Mouse (Mus musculus) intestine, embryonic 14.5 days (tissue): ENCODE measurements at regions not wholly inside any gene's neighbourhood (a gene's known extent, or its start where the extent isn't known, plus 50 kb on each side); places are given as distances from the start of the nearest gene placed in this dataset.
A peak's percentile ranks its signal among the peaks of the same experiment; 100 is the strongest.
"Not testable (repeated sequence)": the region's sequence is repeated elsewhere in the genome, so short reads cannot be mapped to it uniquely, and the experiment has no call there.

ENCODE experiments used
- ATAC-seq: fragments of 200-750 bp; cut with Nextera tagmentation; replicated peaks from 2 replicates; pipeline ENCODE4 v1.8.0; 2017; ENCODE audit warnings: low read depth, moderate number of reproducible peaks, moderate TSS enrichment, moderate library complexity; ENCODE audit not compliant: low FRiP score, low TSS enrichment
- DNase-seq: peaks from one replicate; pipeline ENCODE4 v3.0.0-alpha.2; 2018; ENCODE audit warnings: low spot score
- H3K27ac ChIP-seq: fragments of 300-500 bp; sonication (generic); 2 replicates; pipeline ENCODE4 v1.5.1; 2014; ENCODE audit warnings: low read depth, mild to moderate bottlenecking, control low read depth
- H3K27me3 ChIP-seq: fragments of 300-500 bp; sonication (generic); replicated peaks from 2 replicates; pipeline ENCODE4 v1.6.1; 2014; ENCODE audit warnings: low read length, control low read depth; ENCODE audit not compliant: control insufficient read depth, insufficient read depth
- H3K36me3 ChIP-seq: fragments of 300-500 bp; sonication (generic); 2 replicates; pipeline ENCODE4 v1.6.1; 2014; ENCODE audit warnings: low read length, control low read depth; ENCODE audit not compliant: control insufficient read depth, insufficient read depth
- H3K4me1 ChIP-seq: fragments of 300-500 bp; sonication (generic); replicated peaks from 2 replicates; pipeline ENCODE4 v1.6.1; 2014; ENCODE audit warnings: low read length, control low read depth, mixed read lengths; ENCODE audit not compliant: control insufficient read depth, insufficient read depth
- H3K4me2 ChIP-seq: fragments of 300-500 bp; sonication (generic); 2 replicates; pipeline ENCODE4 v1.6.1; 2014; ENCODE audit warnings: low read length
- H3K4me3 ChIP-seq: fragments of 300-500 bp; sonication (generic); 2 replicates; pipeline ENCODE4 v1.5.1; 2014; ENCODE audit warnings: low read depth, low read length, control low read depth, mixed read lengths
- H3K9ac ChIP-seq: fragments of 300-500 bp; sonication (generic); 2 replicates; pipeline ENCODE4 v1.6.1; 2014; ENCODE audit warnings: mild to moderate bottlenecking, low read length
- H3K9me3 ChIP-seq: fragments of 300-500 bp; sonication (generic); 2 replicates; pipeline ENCODE4 v1.6.1; 2016; ENCODE audit warnings: low read length, control low read depth; ENCODE audit not compliant: control insufficient read depth
- WGBS: fragments of 180-500 bp; shearing (Covaris S2); extraction: QIAGEN DNeasy Blood & Tissue Kit; methylation state at CpG from one replicate; pipeline ENCODE4 v1.1.7; 2014; 5-methylcytosine and 5-hydroxymethylcytosine counted together

- no peak for ATAC-seq
Observed at GRCm38 (mm10) chr6:25101761-25102160, 145.7 kb upstream of the Tmem229a start.

GRCm38 (mm10) chr6:25087167-25087566 lies 131.1 kb upstream of the Tmem229a start:
- Histone ChIP-seq H3K4me3 (no peak overlapping the region), H3K27ac (no peak overlapping the region), H3K9ac (no peak overlapping the region), H3K4me2 (no peak overlapping the region), H3K4me1 (no peaks in the 10 kb centered on the region), H3K27me3 (no peaks in the 10 kb centered on the region), H3K36me3 (no peaks in the 10 kb centered on the region), H3K9me3 (no peaks in the 10 kb centered on the region)
- ATAC-seq (no peak), DNase-seq (no peak)
- 76% methylated on average over 1 of the region's 1 CpGs for WGBS

More at GRCm38 (mm10) chr6:25101761-25102160, 145.7 kb upstream of the Tmem229a start:
- H3K9me3 ChIP-seq, result no peaks in the 10 kb centered on the region
- no peak for DNase-seq
- no peaks in the 10 kb centered on the region for H3K4me1 ChIP-seq
- H3K27me3 ChIP-seq, result no peaks in the 10 kb centered on the region
- no peak overlapping the region for H3K4me2 ChIP-seq
- H3K36me3 ChIP-seq, result no peaks in the 10 kb centered on the region
- no peak overlapping the region for H3K4me3 ChIP-seq
- no peak overlapping the region for H3K27ac ChIP-seq
- H3K9ac ChIP-seq, result no peak overlapping the region

DNA sequence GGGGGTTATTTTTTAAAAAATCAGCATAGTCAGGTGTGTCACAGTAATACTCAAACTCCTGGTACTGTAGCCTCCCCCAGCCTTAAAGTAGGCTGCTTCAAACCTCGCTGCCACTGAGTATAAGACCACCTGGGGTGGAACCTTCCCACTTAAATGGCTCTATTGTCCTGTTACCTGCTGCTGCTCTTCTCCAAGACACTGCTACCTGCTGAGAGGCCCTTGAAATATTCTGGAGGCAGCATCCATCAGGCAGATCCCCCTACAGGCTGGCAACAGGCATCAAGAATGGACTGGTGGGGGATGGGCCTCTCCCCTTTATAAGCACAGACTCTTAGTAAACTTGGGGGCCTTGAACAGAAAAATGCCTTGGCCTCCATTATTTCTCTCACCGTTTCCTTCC lies 129.8 kb upstream of the Tmem229a start:
- Histone ChIP-seq H3K27me3 (no peaks in the 10 kb centered on the region), H3K9ac (no peak overlapping the region), H3K4me3 (no peak overlapping the region), H3K9me3 (no peaks in the 10 kb centered on the region), H3K27ac (no peak overlapping the region), H3K4me2 (no peak overlapping the region), H3K36me3 (no peaks in the 10 kb centered on the region), H3K4me1 (no peaks in the 10 kb centered on the region)
- 89% methylated on average over 2 of the region's 2 CpGs for WGBS
- ATAC-seq, result no peak
- DNase-seq, result no peak

- ATAC-seq, H3K9ac ChIP-seq: not testable (repeated sequence)
Observed at GRCm38 (mm10) chr6:25085296-25085695, 129.2 kb upstream of the Tmem229a start.

GRCm38 (mm10) chr6:25065913-25066312 lies 109.8 kb upstream of the Tmem229a start:
- H3K9ac ChIP-seq, result no peak overlapping the region
- no peaks in the 10 kb centered on the region for H3K4me1 ChIP-seq
- no peak overlapping the region for H3K4me3 ChIP-seq
- no peak overlapping the region for H3K4me2 ChIP-seq
- WGBS, result 58% methylated on average over 6 of the region's 6 CpGs
- ATAC-seq (no peak), DNase-seq (no peak)
- H3K27ac ChIP-seq, result no peak overlapping the region
- no peaks in the 10 kb centered on the region for H3K36me3 ChIP-seq
- no peaks in the 10 kb centered on the region for H3K9me3 ChIP-seq
- no peaks in the 10 kb centered on the region for H3K27me3 ChIP-seq

More at GRCm38 (mm10) chr6:25085296-25085695, 129.2 kb upstream of the Tmem229a start:
- not testable (repeated sequence) for H3K4me1 ChIP-seq, H3K27ac ChIP-seq, H3K9me3 ChIP-seq, H3K36me3 ChIP-seq, DNase-seq, H3K4me2 ChIP-seq, H3K4me3 ChIP-seq, H3K27me3 ChIP-seq
- WGBS, result 52% methylated on average over 4 of the region's 4 CpGs

- no peak overlapping the region for H3K9ac ChIP-seq
- no peak overlapping the region for H3K4me2 ChIP-seq
- H3K27ac ChIP-seq, result no peak overlapping the region
- no peaks in the 10 kb centered on the region for H3K4me1 ChIP-seq
- WGBS, result 54% methylated on average over 2 of the region's 2 CpGs
- no peak for DNase-seq
- no peak overlapping the region for H3K4me3 ChIP-seq
- no peaks in the 10 kb centered on the region for H3K9me3 ChIP-seq
- H3K27me3 ChIP-seq, result no peaks in the 10 kb centered on the region
- no peaks in the 10 kb centered on the region for H3K36me3 ChIP-seq
- ATAC-seq, result no peak
Observed at GRCm38 (mm10) chr6:25032878-25033509, 76.9 kb upstream of the Tmem229a start.

GRCm38 (mm10) chr6:25026953-25027352 lies 70.9 kb upstream of the Tmem229a start:
- WGBS, result 82% methylated on average over 3 of the region's 3 CpGs
- Histone ChIP-seq H3K4me2 (no peak overlapping the region), H3K9me3 (no peaks in the 10 kb centered on the region), H3K27ac (no peak overlapping the region), H3K36me3 (no peaks in the 10 kb centered on the region), H3K27me3 (no peaks in the 10 kb centered on the region), H3K9ac (no peak overlapping the region), H3K4me3 (no peak overlapping the region), H3K4me1 (no peaks in the 10 kb centered on the region)
- ATAC-seq, result no peak
- no peak for DNase-seq

DNA sequence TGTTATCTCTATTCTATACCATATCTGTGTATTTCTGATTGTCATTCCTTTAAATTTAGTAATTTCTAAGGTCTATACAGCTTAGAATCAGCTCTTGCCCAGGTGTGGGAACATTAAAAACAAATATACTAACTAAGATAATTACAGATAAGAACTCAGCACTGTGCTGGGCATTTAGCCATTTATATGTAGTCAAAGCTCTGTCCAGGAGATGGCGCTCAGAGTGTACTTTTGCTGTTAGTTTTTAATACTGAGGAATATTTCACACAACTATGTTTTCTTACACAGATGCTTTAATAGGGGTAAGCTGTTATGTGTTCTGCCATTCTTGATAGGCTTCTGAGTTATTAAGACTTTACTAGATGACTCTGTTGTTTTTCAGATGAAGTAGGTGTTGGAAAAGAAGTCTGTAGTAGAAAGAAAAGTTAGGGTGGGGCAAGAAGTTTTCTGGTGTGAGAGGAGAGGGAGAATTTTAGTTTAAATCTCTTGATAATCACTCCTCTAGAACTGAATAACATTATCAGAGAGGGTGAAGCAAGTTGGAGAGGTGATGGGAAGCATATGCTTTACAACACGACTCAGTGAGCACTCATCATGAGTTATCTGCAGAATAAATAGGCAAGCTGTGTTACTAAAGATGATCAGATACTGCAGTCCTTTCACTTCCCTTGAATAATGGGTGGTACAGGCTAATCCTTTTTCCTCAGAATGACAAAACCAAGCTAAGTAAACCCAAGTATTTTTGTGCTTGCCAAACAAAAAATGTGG lies 64.1 kb upstream of the Tmem229a start:
- 18% methylated on average over 2 of the region's 2 CpGs for WGBS
- DNase-seq (peak; percentile 68), ATAC-seq (no peak)

GRCm38 (mm10) chr6:25013288-25013606 lies 57.1 kb upstream of the Tmem229a start:
- H3K27ac ChIP-seq, result no peak overlapping the region
- H3K9me3 ChIP-seq, result no peaks in the 10 kb centered on the region
- H3K27me3 ChIP-seq, result no peaks in the 10 kb centered on the region
- DNase-seq, result no peak
- peaks cover 3% of the 10 kb centered on the region; the same call in 1 of the 2 replicates for H3K4me1 ChIP-seq
- no peak overlapping the region for H3K4me3 ChIP-seq
- 41% methylated on average over 3 of the region's 3 CpGs for whole genome bisulfite sequencing
- no peaks in the 10 kb centered on the region for H3K36me3 ChIP-seq
- no peak for ATAC-seq
- no peak overlapping the region for H3K9ac ChIP-seq
- no peak overlapping the region for H3K4me2 ChIP-seq

More for the DNA sequence above, 64.1 kb upstream of the Tmem229a start:
- H3K4me2 ChIP-seq, result no peak overlapping the region
- no peaks in the 10 kb centered on the region for H3K27me3 ChIP-seq
- no peaks in the 10 kb centered on the region for H3K36me3 ChIP-seq
- H3K27ac ChIP-seq, result no peak overlapping the region
- no peaks in the 10 kb centered on the region for H3K4me1 ChIP-seq
- no peak overlapping the region for H3K9ac ChIP-seq
- no peaks in the 10 kb centered on the region for H3K9me3 ChIP-seq
- no peak overlapping the region for H3K4me3 ChIP-seq
